Mouse (Mus musculus) C2C12 (cell line): Measurements from ENCODE around the gene Parp6.

Experiments
- CTCF ChIP-seq: IDR thresholded peaks from one replicate; pipeline ENCODE4 v1.5.1; 2011; ENCODE audit not compliant: control insufficient read depth, insufficient read depth, insufficient read length
- FOSL1 ChIP-seq: IDR thresholded peaks from one replicate; pipeline ENCODE4 v1.8.0; 2011; ENCODE audit warnings: mild to moderate bottlenecking, low read length; ENCODE audit not compliant: poor library complexity, insufficient read depth, severe bottlenecking
- MAX ChIP-seq: IDR thresholded peaks from one replicate; pipeline ENCODE4 v1.6.1; 2011; ENCODE audit warnings: mild to moderate bottlenecking, control low read depth
- MYOD1 ChIP-seq: IDR thresholded peaks from one replicate; pipeline ENCODE4 v1.6.1; 2011; ENCODE audit warnings: low read depth; ENCODE audit not compliant: control insufficient read depth, insufficient read length
- USF1 ChIP-seq: IDR thresholded peaks from one replicate; pipeline ENCODE4 v1.6.1; 2011; ENCODE audit warnings: low read depth, mild to moderate bottlenecking, control low read depth, moderate library complexity

- TF ChIP-seq CTCF (no peak), FOSL1 (no peak), MYOD1 (no peak), USF1 (no peak), MAX (peak; percentile 89)
Observed at GRCm38 (mm10) chr9:59577844-59578504, 39.1 kb upstream of the Parp6 start, which contains the start of gene Celf6.
